Mouse (Mus musculus) stomach, embryonic 16.5 days (tissue): Measurements from ENCODE around the gene Map3k5. TPM values are rescaled to one million over a fixed set of nuclear protein-coding genes. Genes with fewer than 3 reads are reported as not detected.

Experiments
- ATAC-seq: fragments of 200-750 bp; cut with Nextera tagmentation; 2 replicates; pipeline ENCODE4 v1.8.0; 2017; ENCODE audit warnings: moderate number of reproducible peaks, moderate TSS enrichment; ENCODE audit not compliant: insufficient read depth, low FRiP score
- H3K27ac ChIP-seq: fragments of 300-500 bp; sonication (generic); 2 replicates; pipeline ENCODE4 v1.5.1; 2014; ENCODE audit warnings: low read length
- H3K27me3 ChIP-seq: fragments of 300-500 bp; sonication (generic); 2 replicates; pipeline ENCODE4 v1.6.1; 2014; ENCODE audit warnings: low read length, control low read depth, mixed read lengths; ENCODE audit not compliant: control insufficient read depth, insufficient read depth
- H3K36me3 ChIP-seq: fragments of 300-500 bp; sonication (generic); 2 replicates; pipeline ENCODE4 v1.6.1; 2014; ENCODE audit warnings: low read length; ENCODE audit not compliant: control insufficient read depth, insufficient read depth
- H3K4me1 ChIP-seq: fragments of 300-500 bp; sonication (generic); 2 replicates; pipeline ENCODE4 v1.6.1; 2014; ENCODE audit warnings: low read length, control low read depth, mixed read lengths; ENCODE audit not compliant: control insufficient read depth, insufficient read depth
- H3K4me2 ChIP-seq: fragments of 300-500 bp; sonication (generic); 2 replicates; pipeline ENCODE4 v1.6.1; 2014; ENCODE audit warnings: low read depth, low read length, mixed read lengths
- H3K4me3 ChIP-seq: fragments of 300-500 bp; sonication (generic); replicated peaks from 2 replicates; pipeline ENCODE4 v1.5.1; 2014; ENCODE audit warnings: mild to moderate bottlenecking, low read length
- H3K9ac ChIP-seq: fragments of 300-500 bp; sonication (generic); 2 replicates; pipeline ENCODE4 v1.6.1; 2014; ENCODE audit warnings: low read length
- H3K9me3 ChIP-seq: fragments of 300-500 bp; sonication (generic); replicated peaks from 2 replicates; pipeline ENCODE4 v1.6.1; 2016; ENCODE audit warnings: low read length, control low read depth; ENCODE audit not compliant: control insufficient read depth
- WGBS: fragments of 180-500 bp; shearing (Covaris S2); extraction: QIAGEN DNeasy Blood & Tissue Kit; methylation state at CpG from one replicate; pipeline ENCODE4 v1.1.7; 2014; 5-methylcytosine and 5-hydroxymethylcytosine counted together
- polyA plus RNA-seq: library from polyadenylated mRNA; unstranded; fragments of >200 nt; fragmentation: Nextera tagmentation; extraction: Ambion mirVana; gene quantifications from 2 replicates; pipeline ENCODE4 v1.2.1, GENCODE M21; 2015

The Map3k5 gene
- polyA plus RNA-seq, 1 experiment from 2014 or later: 2.7 TPM

GRCm38 (mm10) chr10:20060320-20060970 lies 126.2 kb downstream of the Map3k5 start:
- H3K36me3 ChIP-seq: 0 out of 2 replicates have a peak, but pooled peaks cover 3% of the 10 kb centered on the region
- no peak overlapping the region for H3K9ac ChIP-seq
- no peak overlapping the region for H3K4me2 ChIP-seq
- H3K4me3 ChIP-seq: no peak overlapping the region
- 77% methylated on average over 15 of the region's 15 CpGs for WGBS
- H3K27ac ChIP-seq: no peak overlapping the region; the same call in 1 of the 2 replicates
- no peaks in the 10 kb centered on the region for H3K4me1 ChIP-seq
- H3K27me3 ChIP-seq: no peaks in the 10 kb centered on the region
- no peaks in the 10 kb centered on the region for H3K9me3 ChIP-seq
- ATAC-seq: no peak

- ATAC-seq: no peak
- no peaks in the 10 kb centered on the region for H3K4me1 ChIP-seq
- no peak overlapping the region for H3K9ac ChIP-seq
- H3K4me3 ChIP-seq: no peak overlapping the region
- no peaks in the 10 kb centered on the region for H3K27me3 ChIP-seq
- H3K36me3 ChIP-seq: no peaks in the 10 kb centered on the region
- no peak overlapping the region for H3K4me2 ChIP-seq
- H3K9me3 ChIP-seq: no peaks in the 10 kb centered on the region
- WGBS: 79% methylated on average over 9 of the region's 9 CpGs
- H3K27ac ChIP-seq: no peak overlapping the region
Observed at GRCm38 (mm10) chr10:20064556-20065207, 130.4 kb downstream of the Map3k5 start.

- 92% methylated on average over 1 of the region's 1 CpGs for WGBS
- ATAC-seq: no peak
- no peaks in the 10 kb centered on the region for H3K9me3 ChIP-seq
- no peak overlapping the region for H3K9ac ChIP-seq
- no peaks in the 10 kb centered on the region for H3K27me3 ChIP-seq
- no peak overlapping the region for H3K4me2 ChIP-seq
- H3K27ac ChIP-seq: no peak overlapping the region
- no peak overlapping the region for H3K4me3 ChIP-seq
- no peaks in the 10 kb centered on the region for H3K36me3 ChIP-seq
- H3K4me1 ChIP-seq: no peaks in the 10 kb centered on the region
Observed at GRCm38 (mm10) chr10:20066069-20066665, 131.9 kb downstream of the Map3k5 start.

- Histone ChIP-seq H3K9ac (no peak overlapping the region), H3K4me2 (no peak overlapping the region), H3K36me3 (no peaks in the 10 kb centered on the region), H3K4me3 (no peak overlapping the region), H3K27me3 (no peaks in the 10 kb centered on the region), H3K9me3 (no peaks in the 10 kb centered on the region), H3K4me1 (no peaks in the 10 kb centered on the region), H3K27ac (no peak overlapping the region)
- ATAC-seq: no peak
- 89% methylated on average over 11 of the region's 11 CpGs for WGBS
Observed at GRCm38 (mm10) chr10:20069771-20070460, 135.6 kb downstream of the Map3k5 start.

- Histone ChIP-seq H3K9me3 (no peaks in the 10 kb centered on the region), H3K36me3 (no peaks in the 10 kb centered on the region), H3K4me3 (no peak overlapping the region), H3K9ac (no peak overlapping the region), H3K27me3 (no peaks in the 10 kb centered on the region), H3K4me1 (no peaks in the 10 kb centered on the region), H3K4me2 (no peak overlapping the region), H3K27ac (no peak overlapping the region)
- 75% methylated on average over 14 of the region's 14 CpGs for WGBS
- no peak for ATAC-seq
Observed at GRCm38 (mm10) chr10:20070576-20071109, 136.4 kb downstream of the Map3k5 start.

- Histone ChIP-seq H3K9me3 (no peaks in the 10 kb centered on the region), H3K4me3 (no peak overlapping the region), H3K4me2 (no peak overlapping the region), H3K27ac (no peak overlapping the region), H3K4me1 (no peaks in the 10 kb centered on the region), H3K9ac (no peak overlapping the region), H3K36me3 (no peaks in the 10 kb centered on the region), H3K27me3 (no peaks in the 10 kb centered on the region)
- 87% methylated on average over 6 of the region's 6 CpGs for WGBS
- no peak for ATAC-seq
Observed at GRCm38 (mm10) chr10:20071716-20072115, 137.4 kb downstream of the Map3k5 start.

- ATAC-seq: peak; percentile 66; the same call in 1 of the 2 replicates
- H3K27me3 ChIP-seq: no peaks in the 10 kb centered on the region
- H3K9ac ChIP-seq: no peak overlapping the region
- H3K4me2 ChIP-seq: no peak overlapping the region
- H3K4me3 ChIP-seq: no peak overlapping the region
- no peaks in the 10 kb centered on the region for H3K36me3 ChIP-seq
- H3K27ac ChIP-seq: no peak overlapping the region
- H3K9me3 ChIP-seq: no peaks in the 10 kb centered on the region
- 65% methylated on average over 7 of the region's 7 CpGs for WGBS
- H3K4me1 ChIP-seq: no peaks in the 10 kb centered on the region
Observed at GRCm38 (mm10) chr10:20073236-20073893, 139.1 kb downstream of the Map3k5 start.

- ATAC-seq: peak; percentile 59; the same call in 1 of the 2 replicates
- 63% methylated on average over 13 of the region's 13 CpGs for WGBS
- Histone ChIP-seq H3K4me1 (no peaks in the 10 kb centered on the region), H3K4me3 (no peak overlapping the region), H3K36me3 (no peaks in the 10 kb centered on the region), H3K27ac (peak overlapping the region; percentile 46; the same call in 1 of the 2 replicates), H3K27me3 (no peaks in the 10 kb centered on the region), H3K9ac (no peak overlapping the region), H3K9me3 (no peaks in the 10 kb centered on the region), H3K4me2 (no peak overlapping the region)
Observed at GRCm38 (mm10) chr10:20076541-20077469, 142.5 kb downstream of the Map3k5 start.
